Mouse (Mus musculus): ENCODE measurements around the gene Snx25.
"Not testable (repeated sequence)": the region's sequence is repeated elsewhere in the genome, so short reads cannot be mapped to it uniquely, and the experiment has no call there.

Gene Snx25

DNA sequence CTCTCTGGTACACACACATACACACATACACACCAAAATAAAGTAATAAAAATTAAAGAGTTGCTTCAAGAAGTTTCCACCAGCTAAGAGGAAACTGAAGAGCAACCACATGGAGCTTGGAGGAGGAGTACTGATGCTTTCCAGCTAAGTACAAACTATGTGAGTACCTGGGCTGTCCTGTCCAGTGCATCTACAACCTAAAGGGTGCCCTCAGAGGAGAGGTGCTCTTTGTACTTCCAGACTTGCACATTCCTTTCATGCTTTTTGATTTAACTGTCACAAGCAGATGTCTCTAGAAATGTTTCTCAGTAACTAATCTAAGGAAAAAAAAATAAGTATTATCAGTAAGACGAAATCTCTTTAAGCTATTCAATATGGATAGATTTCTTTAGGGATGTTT is 14.6 kb downstream of the Snx25 start:
- DNase-seq (ENCODE audit: low spot score): no peak

DNA sequence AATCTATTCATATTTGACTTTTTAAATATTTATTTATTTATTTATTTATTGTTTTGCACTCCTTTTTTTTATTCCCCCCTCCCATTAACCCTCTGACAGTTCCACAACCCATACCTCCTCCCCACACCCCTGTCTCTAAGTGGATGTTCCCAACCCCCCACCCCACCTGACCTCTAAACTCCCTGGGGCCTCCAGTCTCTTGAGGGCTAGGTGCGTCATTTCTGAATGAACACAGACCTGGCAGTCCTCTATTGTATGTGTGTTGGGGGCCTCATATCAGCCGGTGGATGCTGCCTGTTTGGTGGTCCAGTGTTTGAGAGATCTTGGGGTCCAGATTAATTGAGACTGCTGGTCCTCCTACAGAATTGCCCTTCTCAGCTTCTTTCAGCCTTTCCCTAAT is 16.4 kb downstream of the Snx25 start:
- not testable (repeated sequence) for DNase-seq (ENCODE audit: low spot score)

DNA sequence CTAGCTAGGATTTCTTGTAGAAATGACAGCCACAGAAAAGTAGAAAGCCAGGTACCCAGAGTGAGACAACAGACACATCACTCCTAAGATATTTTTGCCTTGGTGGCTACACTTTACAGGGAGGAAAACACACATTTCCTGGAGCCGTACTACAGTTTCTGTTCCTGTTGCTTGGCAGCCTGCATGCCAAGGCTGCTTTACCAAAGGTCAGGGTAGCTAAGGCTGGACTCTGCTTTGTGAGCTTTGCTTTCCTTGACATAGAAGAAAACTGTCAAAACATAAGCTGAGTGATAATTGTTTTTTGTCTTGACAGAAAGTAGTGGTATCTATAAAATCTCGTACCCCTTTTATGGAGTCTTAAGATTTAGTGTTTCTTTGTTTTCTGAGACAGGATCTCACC is 21.5 kb downstream of the Snx25 start:
- no peak for DNase-seq (ENCODE audit: low spot score)

DNA sequence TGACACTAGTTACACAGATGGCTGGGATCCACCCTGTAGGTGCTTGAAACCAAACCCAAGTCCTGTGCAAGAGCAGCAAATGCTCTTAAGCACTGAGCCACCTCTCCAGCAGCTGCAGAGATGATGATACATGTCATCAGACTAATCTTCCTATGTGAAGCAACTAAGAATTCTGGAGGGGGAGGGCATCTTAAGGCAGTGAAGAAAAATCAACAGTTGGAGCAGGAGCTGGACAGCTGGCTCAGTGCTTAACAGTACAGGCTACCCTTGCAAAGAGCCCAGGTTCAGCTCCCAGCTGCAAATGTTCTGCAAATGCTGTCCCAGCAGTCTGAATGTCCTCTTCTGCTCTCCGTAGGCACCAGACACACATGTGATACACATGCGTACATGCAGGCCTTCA is 29.5 kb downstream of the Snx25 start:
- DNase-seq (ENCODE audit: low spot score): no peak

DNA sequence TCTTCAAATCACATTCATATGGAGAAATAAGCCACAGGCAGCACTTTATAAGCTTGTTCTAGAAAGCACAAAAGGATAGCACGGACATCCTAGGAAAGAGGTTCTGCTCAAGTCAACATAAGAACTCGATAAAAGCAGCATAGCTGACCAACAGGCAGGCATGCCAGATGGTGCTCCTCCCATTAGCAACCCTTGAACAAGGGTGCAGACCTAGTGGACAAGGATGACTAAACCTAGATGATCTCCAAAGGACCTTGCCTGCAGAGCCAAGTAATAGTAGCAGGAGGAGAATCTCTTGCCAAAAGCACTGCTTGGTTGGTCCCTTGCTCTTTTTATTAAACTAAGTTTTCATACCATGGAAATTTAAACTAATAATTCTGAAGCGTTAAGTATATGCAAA is 32.8 kb downstream of the Snx25 start:
- no peak for DNase-seq (ENCODE audit: low spot score)

DNA sequence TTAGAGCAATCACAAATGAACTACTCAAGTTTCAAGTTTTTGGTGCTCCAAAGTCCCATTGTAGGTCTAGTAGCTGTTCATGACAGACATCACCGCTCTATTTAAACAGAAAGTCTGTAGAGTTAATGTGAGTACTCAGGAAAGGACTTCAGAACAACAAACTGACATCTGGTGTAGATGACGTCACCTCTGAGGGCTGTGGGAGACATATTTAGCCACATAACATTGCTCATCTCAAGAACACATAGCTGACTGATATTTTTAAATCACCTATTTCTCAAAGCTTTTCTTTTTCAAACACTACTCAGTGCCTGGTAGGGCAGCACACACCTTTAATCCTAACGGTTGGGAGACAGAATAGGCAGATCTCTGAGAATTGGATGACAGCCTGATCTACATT is 34.8 kb downstream of the Snx25 start:
- DNase-seq (ENCODE audit: low spot score): no peak

DNA sequence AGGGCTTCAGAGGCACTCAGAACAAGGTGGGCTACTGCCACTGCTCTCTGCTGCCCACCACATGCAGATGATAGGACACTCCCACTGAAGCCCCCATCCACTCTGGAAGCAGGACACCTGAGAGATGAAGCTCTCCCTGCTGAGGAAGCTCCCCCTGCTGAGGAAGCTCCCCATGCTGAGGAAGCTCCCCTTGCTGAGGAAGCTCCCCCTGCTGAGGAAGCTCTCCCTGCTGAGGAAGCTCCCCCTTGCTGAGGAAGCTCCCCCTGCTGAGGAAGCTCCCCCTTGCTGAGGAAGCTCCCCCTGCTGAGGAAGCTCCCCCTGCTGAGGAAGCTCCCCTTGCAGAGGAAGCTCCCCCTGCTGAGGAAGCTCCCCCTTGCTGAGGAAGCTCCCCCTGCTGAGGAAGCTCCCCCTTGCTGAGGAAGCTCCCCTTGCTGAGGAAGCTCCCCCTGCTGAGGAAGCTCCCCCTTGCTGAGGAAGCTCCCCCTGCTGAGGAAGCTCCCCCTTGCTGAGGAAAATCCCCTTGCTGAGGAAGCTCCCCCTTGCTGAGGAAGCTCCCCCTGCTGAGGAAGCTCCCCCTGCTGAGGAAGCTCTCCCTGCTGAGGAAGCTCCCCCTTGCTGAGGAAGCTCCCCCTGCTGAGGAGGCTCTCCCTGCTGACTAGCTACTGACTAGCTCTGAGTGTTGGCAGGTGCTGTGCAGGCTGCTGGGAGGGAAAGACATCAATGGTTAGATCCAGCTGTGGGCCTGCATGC is 38.4 kb downstream of the Snx25 start:
- DNase-seq (ENCODE audit: low spot score): not testable (repeated sequence)

DNA sequence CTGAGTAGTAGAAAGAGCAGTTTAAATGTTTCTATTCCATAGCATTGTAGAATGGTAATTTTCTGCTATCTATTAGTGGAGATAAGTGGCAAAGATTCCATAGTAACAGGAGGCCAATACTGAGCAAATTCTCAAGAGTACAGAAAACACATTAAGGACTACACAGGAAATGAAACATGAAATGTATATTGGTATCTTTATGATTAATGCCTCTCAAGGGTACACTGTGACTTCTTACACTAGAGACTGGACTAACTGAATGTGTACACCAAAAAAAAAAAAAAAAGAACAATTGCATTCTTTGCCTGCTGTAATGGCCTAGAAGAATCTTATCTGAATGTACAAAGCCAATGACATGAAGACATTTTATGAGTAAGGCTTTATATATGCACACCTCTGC is 44.3 kb downstream of the Snx25 start:
- DNase-seq (ENCODE audit: low spot score): no peak

DNA sequence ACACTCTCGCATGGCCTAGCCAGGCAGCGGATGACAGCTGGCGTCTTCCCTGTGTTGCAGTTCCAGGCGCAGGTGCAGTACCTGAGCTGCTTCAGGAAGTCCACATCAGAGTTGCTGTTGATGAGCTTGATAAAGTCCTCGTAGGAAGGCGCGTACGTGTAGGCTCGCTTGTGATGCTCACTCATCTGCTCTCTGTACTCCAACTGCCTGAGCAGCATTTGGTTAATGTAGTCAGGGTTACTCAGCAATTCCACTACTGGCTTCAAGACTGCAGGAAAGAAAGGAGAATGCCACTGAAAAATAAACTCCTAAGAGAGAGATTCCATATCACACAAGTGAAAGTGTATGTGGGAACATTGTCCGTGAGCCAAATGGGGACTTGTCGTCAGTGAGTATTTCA is 48.5 kb downstream of the Snx25 start:
- no peak for DNase-seq (ENCODE audit: low spot score)

DNA sequence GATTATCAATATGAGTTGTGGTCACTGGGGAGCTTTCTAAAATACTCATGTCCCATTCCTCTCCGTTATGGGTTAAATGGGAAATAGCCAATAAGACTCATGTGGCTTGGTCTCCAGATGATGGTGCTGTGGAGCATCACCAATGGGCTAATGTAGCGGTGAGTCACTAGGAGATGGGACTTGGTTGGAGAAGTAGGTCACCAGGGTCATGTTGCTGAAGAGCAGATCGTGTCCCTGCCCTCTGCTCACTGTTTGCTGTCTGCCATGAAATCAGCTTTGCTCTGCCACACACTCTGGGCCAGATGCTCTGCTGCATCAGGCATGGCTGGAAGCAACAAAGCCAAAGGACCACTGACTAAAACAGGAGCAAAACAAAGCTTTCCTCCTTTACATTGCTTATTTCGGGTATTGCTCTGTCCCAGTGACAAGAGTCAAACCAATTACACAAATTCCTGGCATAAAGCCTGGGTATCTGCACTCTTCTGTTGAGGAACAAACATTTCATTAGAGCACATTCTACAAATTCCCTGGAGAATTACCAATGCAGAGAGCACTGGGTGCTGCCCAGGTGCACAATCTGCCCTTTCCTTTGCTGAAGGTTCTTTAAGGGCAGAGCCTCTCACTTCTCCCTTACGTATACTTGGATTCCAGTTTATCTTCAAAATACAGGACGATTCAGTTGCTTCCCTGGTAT is 59.1 kb downstream of the Snx25 start:
- peak; percentile 32 for DNase-seq (ENCODE audit: low spot score)

DNA sequence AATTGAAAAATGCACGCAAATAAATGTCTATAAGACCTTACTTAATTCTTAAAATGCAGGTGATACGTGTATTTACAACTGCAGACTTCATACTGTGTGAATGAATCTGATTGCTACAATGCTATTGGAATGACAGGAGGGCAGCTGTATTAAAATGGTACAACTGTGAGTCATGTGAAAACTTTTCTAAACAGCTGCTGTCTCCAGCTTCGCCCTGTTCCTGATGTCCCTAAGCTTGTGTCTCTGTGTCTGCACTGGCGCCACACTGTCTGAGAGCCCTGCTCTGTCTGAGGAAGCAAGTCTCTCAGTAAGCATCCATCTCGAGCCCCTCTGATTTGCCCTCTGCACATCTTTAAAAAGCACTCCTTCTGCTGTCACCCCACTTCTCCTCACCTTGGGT is 68.8 kb downstream of the Snx25 start:
- no peak for DNase-seq (ENCODE audit: low spot score)

DNA sequence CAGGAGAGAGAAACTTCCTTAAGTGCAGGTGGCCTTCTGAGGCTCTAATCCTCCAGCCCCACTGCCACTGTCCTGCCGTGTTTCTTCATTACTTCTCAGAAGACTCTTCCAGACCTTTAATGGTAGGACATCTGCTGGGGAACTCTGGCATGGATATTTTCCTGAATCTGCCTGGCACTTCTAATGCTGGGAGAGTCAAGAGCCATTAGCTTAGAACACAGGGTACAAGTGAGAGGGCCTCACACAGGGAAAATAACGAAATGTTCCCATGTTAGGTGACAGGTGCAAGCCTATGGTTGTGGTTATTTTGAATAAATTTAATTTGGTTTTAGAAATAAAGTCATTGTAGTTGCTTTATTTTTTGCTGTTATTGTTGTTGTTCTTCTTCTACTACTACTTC is 70.9 kb downstream of the Snx25 start:
- no peak for DNase-seq (ENCODE audit: low spot score)

DNA sequence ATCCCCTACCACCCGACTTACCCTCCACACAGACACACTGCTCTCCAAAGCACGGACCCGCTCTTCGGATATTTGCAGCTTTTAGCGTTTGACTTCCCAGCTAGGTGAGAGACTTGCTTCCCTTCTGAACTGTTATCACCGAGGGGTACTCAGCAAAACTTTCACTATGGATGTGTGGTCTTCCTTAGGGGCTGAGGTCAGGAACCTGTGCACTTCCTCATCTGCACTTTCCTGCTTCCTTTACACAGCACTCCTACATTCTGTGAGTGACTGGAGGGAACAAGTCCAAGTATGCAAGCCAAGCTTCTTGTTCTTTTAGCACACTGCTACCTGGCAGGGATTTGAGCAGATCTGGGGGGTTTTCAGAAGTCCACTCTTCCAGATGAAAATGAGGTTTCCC is 73.1 kb downstream of the Snx25 start:
- no peak for DNase-seq (ENCODE audit: low spot score)

DNA sequence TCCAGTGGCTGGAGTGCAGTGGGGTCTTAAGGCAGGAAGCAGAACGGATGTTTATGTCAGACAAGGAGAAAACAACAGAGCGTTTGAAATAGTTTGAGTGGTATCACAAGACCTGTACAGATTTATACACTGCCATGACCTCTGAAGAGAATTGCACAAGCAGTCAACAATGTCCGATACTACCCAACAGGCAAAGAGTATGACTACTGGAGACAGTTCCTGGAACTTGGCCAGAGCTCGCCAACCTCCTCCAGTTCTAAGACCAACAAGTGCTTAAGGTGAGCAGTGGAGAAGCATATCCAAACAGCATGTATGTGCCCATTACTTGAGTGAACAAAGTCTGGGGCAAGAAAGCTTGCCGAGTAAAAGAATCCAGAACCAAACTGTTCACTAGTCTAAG is 76.7 kb downstream of the Snx25 start:
- peak; percentile 36 for DNase-seq (ENCODE audit: low spot score)

DNA sequence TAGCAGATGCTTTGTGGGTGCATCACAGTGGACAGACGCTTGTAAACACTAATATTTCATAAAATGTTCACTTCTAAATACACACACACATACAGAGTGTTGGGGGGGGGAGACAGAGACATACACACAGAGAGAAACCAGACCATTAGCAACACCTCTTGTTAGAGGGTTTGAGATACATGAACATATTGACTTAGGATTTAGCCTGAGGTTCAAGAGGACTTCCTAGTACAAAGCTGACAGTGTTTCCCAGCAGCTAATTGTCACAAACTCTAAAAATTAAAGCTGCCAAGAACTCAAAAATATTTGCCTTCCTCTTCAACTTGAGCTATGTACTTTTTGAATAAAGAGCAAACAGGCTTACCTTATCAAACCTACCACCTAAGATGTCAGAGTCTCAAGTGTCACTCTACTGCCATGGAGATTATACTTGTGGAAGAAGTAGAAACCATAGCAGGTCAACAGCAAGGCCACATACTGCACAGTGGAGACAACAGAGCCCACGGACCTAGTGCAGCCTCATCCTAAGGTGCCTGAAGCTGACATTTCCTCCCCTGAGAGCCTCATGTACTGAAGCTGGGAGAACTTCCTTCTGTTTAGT is 78.3 kb downstream of the Snx25 start:
- DNase-seq (ENCODE audit: low spot score): no peak

DNA sequence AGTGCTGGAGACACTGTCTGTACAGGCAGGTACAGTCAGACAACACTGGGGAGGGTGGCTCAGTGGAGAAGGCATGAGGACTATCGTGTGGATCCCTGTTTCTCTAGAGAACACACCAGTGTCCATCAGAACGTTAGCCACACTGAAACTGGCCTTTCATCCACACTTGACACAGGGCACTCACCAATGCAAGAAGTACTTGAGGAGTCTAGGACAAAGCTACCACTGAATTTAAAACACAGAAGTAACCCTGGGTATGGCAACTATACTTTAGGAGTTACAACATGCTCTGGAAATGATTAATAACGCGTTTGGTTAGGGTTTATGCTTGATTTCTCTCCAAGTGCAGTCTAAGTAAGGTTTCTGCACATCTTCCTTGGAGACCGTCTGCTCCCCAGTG is 79.2 kb downstream of the Snx25 start:
- no peak for DNase-seq (ENCODE audit: low spot score)

DNA sequence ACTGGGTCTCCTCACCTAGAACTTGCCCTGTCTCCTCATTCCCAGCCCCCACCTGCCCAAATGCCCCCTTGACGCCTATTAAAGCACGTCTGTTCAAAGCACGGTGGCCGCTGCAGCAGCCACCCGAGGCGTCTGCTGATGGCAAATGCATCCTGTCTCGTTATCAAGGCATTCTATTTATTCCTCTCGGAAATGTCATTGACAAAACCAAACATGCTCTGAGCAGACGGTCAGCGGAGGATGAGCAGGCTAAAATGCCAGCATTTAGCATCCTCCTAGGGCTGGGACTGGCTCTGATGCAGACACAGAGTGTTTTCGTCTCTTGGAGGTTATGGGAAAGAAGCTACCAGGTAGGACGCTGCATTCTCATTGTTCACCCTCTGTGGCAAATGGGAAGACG is 111.7 kb downstream of the Snx25 start:
- no peak for DNase-seq (ENCODE audit: low spot score)

DNA sequence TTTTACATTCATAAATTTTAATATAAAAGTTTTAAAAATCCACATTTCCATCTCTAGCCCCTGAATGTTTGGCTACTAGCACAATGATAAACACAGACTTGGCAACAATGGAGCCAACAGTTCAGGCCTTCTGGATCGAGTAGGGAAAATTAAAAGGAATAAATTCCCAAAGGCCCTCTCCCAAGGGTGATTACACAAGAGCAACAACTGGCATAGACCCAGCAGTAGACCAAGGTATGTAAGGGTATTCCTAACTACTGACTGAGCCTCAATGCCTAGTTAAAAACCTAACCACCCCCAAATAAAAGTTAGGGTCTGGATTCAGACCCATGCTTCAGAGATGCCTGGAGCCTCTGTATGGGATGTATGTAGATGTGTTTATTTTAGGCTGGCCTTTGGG is 112.3 kb downstream of the Snx25 start:
- peak; percentile 24 for DNase-seq (ENCODE audit: low spot score)

DNA sequence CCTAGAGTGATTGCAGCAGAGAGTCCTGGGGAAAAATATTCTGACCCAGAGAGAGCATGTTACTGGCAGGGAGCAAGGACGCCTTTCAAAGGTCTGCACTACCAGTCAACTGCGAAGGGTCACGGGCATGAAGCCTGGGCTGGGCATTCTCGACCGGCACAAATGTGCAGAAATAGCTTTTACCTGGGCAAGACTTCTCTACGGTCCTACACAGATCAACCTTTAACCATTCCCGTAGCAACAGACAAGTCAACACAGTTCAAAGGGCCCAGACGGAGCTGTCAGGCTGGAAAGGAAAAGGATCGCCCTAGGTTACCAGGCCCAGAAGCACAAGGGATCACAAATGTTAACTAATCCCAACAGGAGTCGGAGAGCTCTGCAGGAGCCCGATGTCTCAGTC is 115.7 kb downstream of the Snx25 start:
- DNase-seq (ENCODE audit: low spot score): no peak

DNA sequence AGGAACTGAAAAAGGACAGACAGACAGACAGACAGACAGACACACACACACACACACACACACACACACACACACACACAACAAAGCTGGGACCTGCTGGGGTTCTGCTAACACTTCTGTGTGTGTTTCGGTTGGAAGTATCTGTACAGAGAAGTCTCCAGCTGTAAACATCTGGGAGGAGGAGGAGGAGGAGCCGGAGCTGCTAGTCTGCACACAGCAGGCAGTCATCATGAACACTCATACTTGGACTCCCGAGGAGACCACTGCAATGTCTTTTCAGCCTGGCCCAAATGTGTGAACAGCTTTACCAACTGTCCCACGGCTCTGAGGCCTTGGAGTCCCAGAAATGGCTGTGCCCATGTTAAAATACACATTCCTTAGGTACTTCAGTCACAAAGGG is 127.6 kb downstream of the Snx25 start:
- DNase-seq (ENCODE audit: low spot score): no peak

DNA sequence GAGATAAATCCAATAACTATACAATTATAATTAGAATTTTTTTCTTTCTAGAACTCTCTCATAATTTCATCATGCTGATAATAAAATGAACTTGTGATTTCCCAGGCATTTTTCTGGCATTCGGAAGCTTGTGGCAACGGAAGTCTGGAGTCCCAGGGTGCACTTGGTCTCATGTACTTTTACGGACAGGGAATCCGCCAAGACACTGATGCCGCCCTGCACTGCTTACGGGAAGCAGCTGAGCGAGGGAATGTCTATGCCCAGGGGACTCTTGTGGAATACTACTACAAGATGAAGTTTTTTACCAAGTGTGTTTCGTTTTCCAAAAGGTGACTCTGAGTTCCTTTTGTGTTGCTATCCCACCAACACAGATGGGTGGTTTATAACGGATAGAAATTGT is 129.2 kb downstream of the Snx25 start:
- DNase-seq (ENCODE audit: low spot score): no peak

DNA sequence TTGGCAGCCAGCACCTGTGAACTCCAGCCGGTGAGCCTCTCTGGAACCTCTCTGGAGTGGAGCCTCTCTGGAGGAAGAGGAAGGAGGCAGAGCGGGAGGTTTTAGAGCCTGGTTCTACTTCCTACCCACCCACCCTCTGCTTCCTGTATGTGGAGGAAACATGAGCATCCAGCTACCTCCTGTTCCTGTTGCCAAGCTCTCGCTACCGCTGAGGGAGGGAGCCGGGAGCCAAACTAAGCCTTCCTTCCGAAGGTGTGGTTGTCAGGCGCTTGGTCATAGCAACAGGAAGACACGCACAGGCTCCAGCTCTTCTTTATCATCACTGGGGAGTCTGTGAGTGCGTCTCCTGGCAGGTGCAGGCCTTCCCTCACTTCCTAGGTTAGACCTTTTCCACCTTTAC is 129.8 kb downstream of the Snx25 start:
- DNase-seq (ENCODE audit: low spot score): no peak
